In genomic region chr11:32549236-32549635, GRCm38 (mm10) we compare ENCODE assay signal across 21 mouse cellular contexts. TPM values are rescaled to one million over a fixed set of nuclear protein-coding genes. Genes with fewer than 3 reads are reported as not detected.
A peak's percentile ranks its signal among the peaks of the same experiment; 100 is the strongest.
DNase-seq lines count a peak whose midpoint lies in the region; ATAC-seq and TF ChIP-seq lines count a peak whose summit lies in the region.
"Had no signal": no experiment of that assay in that cellular context is flagged by ENCODE, and none has a peak within 500 bp of the region (broad histone marks: within the 10 kb centered on the region; RNA-seq: fewer than 3 reads in every experiment).

No protein-coding gene starts in this region.

- H3K9ac ChIP-seq in heart, embryonic 13.5 days: 0 out of 2 replicates have a peak overlapping the region, but pooled peaks have one; percentile 17
- no peak overlapping the region for H3K9ac ChIP-seq in heart, embryonic 11.5 days (ENCODE audit: low read depth, low read length)
- H3K9ac ChIP-seq: embryonic facial prominence, embryonic 12.5 days; liver, embryonic 12.5 days; midbrain, embryonic 15.5 days; stomach, embryonic 15.5 days had no signal

- H3K4me1 ChIP-seq in heart, embryonic 13.5 days: peaks cover 74% of the 10 kb centered on the region
- H3K4me1 ChIP-seq in heart, embryonic 11.5 days (ENCODE audit: control insufficient read depth, insufficient read depth, low read length): peaks cover 20% of the 10 kb centered on the region
- peaks cover 68% of the 10 kb centered on the region for H3K4me1 ChIP-seq in brown adipose tissue, adult 24 weeks (ENCODE audit: control insufficient read depth, insufficient read depth, insufficient read length, low read length)
- peaks cover 30% of the 10 kb centered on the region for H3K4me1 ChIP-seq in lung, adult 2 months (ENCODE audit: control insufficient read depth, insufficient read depth, low read length)

- no peak for TF ChIP-seq CTCF in lung, adult 2 months (IDR thresholded peaks at IDR 0.05; ENCODE audit: insufficient read depth, low read length)

- H3K4me3 ChIP-seq in heart, embryonic 13.5 days: no peak overlapping the region
- no peak overlapping the region for H3K4me3 ChIP-seq in heart, embryonic 11.5 days (ENCODE audit: low read depth, low read length)
- no peak overlapping the region for H3K4me3 ChIP-seq in brown adipose tissue, adult 24 weeks (ENCODE audit: insufficient read depth, low read depth, low read length)
- no peak overlapping the region for H3K4me3 ChIP-seq in lung, adult 2 months (replicated peaks; ENCODE audit: extremely low read depth, low read depth, low read length)
- H3K4me3 ChIP-seq: embryonic facial prominence, embryonic 12.5 days; left cerebral cortex, adult 2 months; liver, embryonic 12.5 days; midbrain, embryonic 15.5 days; stomach, embryonic 15.5 days had no signal

- no peaks in the 10 kb centered on the region for H3K36me3 ChIP-seq in heart, embryonic 13.5 days
- no peaks in the 10 kb centered on the region for H3K36me3 ChIP-seq in heart, embryonic 11.5 days (ENCODE audit: control insufficient read depth, insufficient read depth, low read length)
- H3K36me3 ChIP-seq: embryonic facial prominence, embryonic 12.5 days; midbrain, embryonic 15.5 days; stomach, embryonic 15.5 days had no signal

- 80% methylated on average over 6 of the region's 6 CpGs for WGBS in heart, embryonic 13.5 days
- 81% methylated on average over 6 of the region's 6 CpGs for WGBS in heart, embryonic 11.5 days (ENCODE audit: insufficient replicate concordance)
- 78% methylated on average over 6 of the region's 6 CpGs for WGBS in lung, adult 2 months

- no peaks in the 10 kb centered on the region for H3K27me3 ChIP-seq in heart, embryonic 13.5 days (replicated peaks)
- H3K27me3 ChIP-seq in heart, embryonic 11.5 days (ENCODE audit: control insufficient read depth, insufficient read depth, low read length): no peaks in the 10 kb centered on the region
- H3K27me3 ChIP-seq: embryonic facial prominence, embryonic 12.5 days; liver, embryonic 12.5 days; midbrain, embryonic 15.5 days; stomach, embryonic 15.5 days had no signal

- H3K27ac ChIP-seq in heart, embryonic 13.5 days (replicated peaks): no peak overlapping the region
- no peak overlapping the region for H3K27ac ChIP-seq in heart, embryonic 11.5 days (ENCODE audit: low read depth, low read length)
- H3K27ac ChIP-seq in brown adipose tissue, adult 24 weeks (replicated peaks; ENCODE audit: low read depth, low read length): peak overlapping the region; percentile 57
- H3K27ac ChIP-seq: embryonic facial prominence, embryonic 12.5 days; left cerebral cortex, adult 2 months; liver, embryonic 12.5 days; midbrain, embryonic 15.5 days; stomach, embryonic 15.5 days had no signal

- no peak for ATAC-seq in heart, embryonic 13.5 days (ENCODE audit: extremely low read depth, insufficient number of reproducible peaks, low FRiP score, low TSS enrichment)
- ATAC-seq in heart, embryonic 11.5 days (replicated peaks; ENCODE audit: insufficient number of reproducible peaks, low FRiP score, low TSS enrichment): no peak
- ATAC-seq: CD4-positive, CD25-positive, alpha-beta regulatory T cell, adult 4 months; forebrain, embryonic 14.5 days; intestine, postnatal 0 days; liver, embryonic 12.5 days; midbrain, embryonic 15.5 days had no signal

- DNase-seq in 3134 (ENCODE audit: extremely low read depth, insufficient read length, low spot score): peak; percentile 58
- DNase-seq in cerebellum, postnatal 36 days: peak; percentile 64 to 67
- no peak for DNase-seq in embryo, embryonic 9.5 days (ENCODE audit: extremely low spot score)
- no peak for DNase-seq in lung, adult 2 months
- DNase-seq in ovary, adult 18-20 months (ENCODE audit: low spot score): no peak
- DNase-seq: gastrocnemius, postnatal 25 days; heart, postnatal 10 days; kidney, postnatal 4 days; right cerebral cortex, postnatal 4 days; thymus, postnatal 14 days had no signal

- no peaks in the 10 kb centered on the region for H3K9me3 ChIP-seq in heart, embryonic 13.5 days
- no peaks in the 10 kb centered on the region for H3K9me3 ChIP-seq in heart, embryonic 11.5 days (replicated peaks; ENCODE audit: control insufficient read depth, low read length)
- H3K9me3 ChIP-seq: embryonic facial prominence, embryonic 12.5 days; liver, embryonic 12.5 days; midbrain, embryonic 15.5 days; stomach, embryonic 15.5 days had no signal

- TF ChIP-seq POLR2A in lung, adult 2 months (IDR thresholded peaks at IDR 0.05; ENCODE audit: borderline replicate concordance, extremely low read depth, low read depth, low read length): no peak

- H3K4me2 ChIP-seq in heart, embryonic 13.5 days: no peak overlapping the region
- no peak overlapping the region for H3K4me2 ChIP-seq in heart, embryonic 11.5 days
- H3K4me2 ChIP-seq: embryonic facial prominence, embryonic 12.5 days; liver, embryonic 12.5 days; midbrain, embryonic 15.5 days; stomach, embryonic 15.5 days had no signal

RNA-seq across cellular contexts. Expression of gene Stk10, which starts 16.1 kb away (rescaled TPM):
- 2.3 and 2.6 TPM in 2 replicates for polyA plus RNA-seq in heart, embryonic 13.5 days (2015; fragmentation: Nextera tagmentation; extraction: Ambion mirVana)
- polyA plus RNA-seq in heart, embryonic 11.5 days (2014; fragmentation: Nextera tagmentation; extraction: Ambion mirVana): 1.6 TPM in 2 replicates
- polyA plus RNA-seq in brown adipose tissue, adult 24 weeks (2012; ENCODE audit: insufficient read depth, insufficient read length, missing spikeins): 4.3 and 5.5 TPM in 2 replicates
- 19.4 and 22.8 TPM in 2 replicates for polyA plus RNA-seq in lung, adult 2 months (2012; rRNA removed)

RNA-seq across cellular contexts. Expression of gene Efcab9, which starts 17.4 kb away (rescaled TPM):
- 0.25 TPM in 1 of 2 replicates, not detected in the other for polyA plus RNA-seq in heart, embryonic 13.5 days (2015; fragmentation: Nextera tagmentation; extraction: Ambion mirVana)
- 0.27 and 0.59 TPM in 2 replicates for polyA plus RNA-seq in heart, embryonic 11.5 days (2014; fragmentation: Nextera tagmentation; extraction: Ambion mirVana)
- polyA plus RNA-seq in brown adipose tissue, adult 24 weeks (2012; ENCODE audit: insufficient read depth, insufficient read length, missing spikeins): not detected in 2 replicates
- not detected in 2 replicates for polyA plus RNA-seq in lung, adult 2 months (2012; rRNA removed)
- polyA plus RNA-seq: forebrain, embryonic 14.5 days; midbrain, embryonic 15.5 days had no signal

Comparison
In these comparisons a context has a peak if more than half of its experiments do, and no peak if none do; other contexts are left out.
1. DNase-seq: peak in 3134 (single experiment) and cerebellum, postnatal 36 days (2 of 2); none in embryo, embryonic 9.5 days (single experiment), lung, adult 2 months (single experiment) and ovary, adult 18-20 months (single experiment).